Mouse (Mus musculus) cortical plate, adult 2 months (tissue): ENCODE measurements around the gene Map3k5. TPM values are rescaled to one million over a fixed set of nuclear protein-coding genes. Genes with fewer than 3 reads are reported as not detected.
"Not testable (repeated sequence)": the region's sequence is repeated elsewhere in the genome, so short reads cannot be mapped to it uniquely, and the experiment has no call there.

Source experiments
- H3K27ac ChIP-seq: fragments of 200-500 bp; 2 replicates; pipeline ENCODE4 v1.5.1; 2012; ENCODE audit warnings: low read length, control low read depth, inconsistent platforms; ENCODE audit not compliant: insufficient read depth
- H3K4me1 ChIP-seq: fragments of 200-500 bp; 2 replicates; pipeline ENCODE4 v1.6.1; 2011; ENCODE audit warnings: low read length; ENCODE audit not compliant: control insufficient read depth, insufficient read depth
- H3K4me3 ChIP-seq: fragments of 200-500 bp; 2 replicates; pipeline ENCODE4 v1.5.1; 2011; ENCODE audit warnings: mild to moderate bottlenecking, low read length, control low read depth; ENCODE audit not compliant: insufficient read depth
- CTCF ChIP-seq: fragments of 200-500 bp; IDR thresholded peaks from 2 replicates; pipeline ENCODE4 v1.5.1; 2011; ENCODE audit warnings: mild to moderate bottlenecking, control low read depth, low read length; ENCODE audit not compliant: insufficient read depth; ENCODE audit errors: extremely low read depth
- POLR2A ChIP-seq: fragments of 200-500 bp; IDR thresholded peaks from 2 replicates; pipeline ENCODE4 v1.6.1; 2011; ENCODE audit warnings: mild to moderate bottlenecking, low read length, control low read depth; ENCODE audit not compliant: insufficient read depth; ENCODE audit errors: extremely low read depth
- polyA plus RNA-seq: library from polyadenylated mRNA; depleted of rRNA; stranded (reverse); fragments of >200 nt; gene quantifications from 2 replicates; pipeline ENCODE4 v1.2.3, GENCODE M21; 2012

Map3k5 gene
- polyA plus RNA-seq, 1 experiment = 17.2 TPM

DNA sequence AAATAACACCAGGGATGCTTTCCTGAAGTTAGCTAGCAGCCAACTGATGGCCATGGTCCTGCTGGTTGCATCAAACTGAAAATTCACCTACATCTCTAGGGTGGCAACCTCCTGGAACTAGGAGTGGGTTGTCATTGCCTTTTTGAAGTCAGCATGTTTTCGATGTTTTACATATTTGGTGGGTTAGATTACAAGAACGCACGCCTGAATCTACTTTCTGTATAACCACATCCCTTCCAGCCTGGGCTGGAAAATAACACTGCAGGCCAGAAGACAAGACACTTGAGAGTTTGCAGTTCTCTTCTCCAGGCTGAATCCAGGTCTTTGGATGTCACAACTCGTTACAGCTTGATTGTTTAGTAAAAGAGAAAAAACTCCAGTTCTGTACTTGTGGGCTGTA is 28.5 kb downstream of the Map3k5 start:
- no peak for TF ChIP-seq CTCF
- no peak for TF ChIP-seq POLR2A
- Histone ChIP-seq H3K4me1 (peaks cover 1% of the 10 kb centered on the region), H3K27ac (no peak overlapping the region), H3K4me3 (no peak overlapping the region)

DNA sequence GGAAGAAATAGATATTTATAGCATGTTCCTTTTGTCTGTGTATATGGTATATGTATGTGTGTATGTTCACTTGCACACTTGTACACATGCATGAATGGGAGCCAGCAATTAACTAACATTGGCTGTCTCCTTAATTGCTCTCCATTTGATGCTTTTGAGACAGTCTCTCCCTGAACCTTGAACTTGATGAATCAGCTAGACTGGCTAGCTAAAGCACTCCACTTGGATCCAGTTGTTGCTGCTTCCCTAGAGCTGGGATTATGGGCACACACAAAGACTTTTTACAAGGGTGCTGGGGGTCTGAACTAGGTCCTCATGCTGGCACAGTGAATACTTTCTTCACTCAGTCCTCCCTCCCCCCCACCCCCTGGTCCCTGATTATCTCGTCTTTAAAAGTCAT is 28.9 kb downstream of the Map3k5 start:
- Histone ChIP-seq H3K27ac (no peak overlapping the region), H3K4me3 (no peak overlapping the region), H3K4me1 (peaks cover 1% of the 10 kb centered on the region)
- TF ChIP-seq POLR2A = no peak
- TF ChIP-seq CTCF = no peak

GRCm38 (mm10) chr10:19964105-19964504 is 29.8 kb downstream of the Map3k5 start:
- Histone ChIP-seq H3K4me3 (no peak overlapping the region), H3K4me1 (peaks cover 1% of the 10 kb centered on the region), H3K27ac (no peak overlapping the region)
- no peak for TF ChIP-seq POLR2A
- TF ChIP-seq CTCF = no peak

DNA sequence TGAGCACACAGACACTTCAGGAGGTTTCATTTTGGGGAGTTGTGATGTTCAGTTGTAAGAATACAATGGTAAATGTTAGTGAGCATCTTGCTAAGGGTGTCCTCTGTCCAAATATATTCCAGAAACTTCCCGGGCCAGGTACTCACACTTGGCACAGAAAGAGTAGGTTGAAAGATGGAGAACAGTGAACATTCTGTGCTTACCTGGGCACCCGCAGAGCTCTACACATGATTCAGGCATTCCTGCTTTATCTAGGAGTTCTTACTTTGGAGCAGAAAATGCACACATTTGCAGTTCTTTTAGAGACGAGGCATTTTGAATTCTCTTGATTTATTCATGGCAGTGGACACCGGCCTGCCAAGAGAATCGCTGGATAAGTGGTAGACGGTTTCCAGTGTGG is 32.3 kb downstream of the Map3k5 start:
- H3K4me1 ChIP-seq = no peaks in the 10 kb centered on the region; the same call in none of the 2 replicates
- H3K27ac ChIP-seq = no peak overlapping the region
- H3K4me3 ChIP-seq = no peak overlapping the region
- no peak for TF ChIP-seq CTCF
- TF ChIP-seq POLR2A = no peak

GRCm38 (mm10) chr10:19968445-19968844 is 34.2 kb downstream of the Map3k5 start:
- Histone ChIP-seq H3K4me1 (no peaks in the 10 kb centered on the region; the same call in 1 of the 2 replicates), H3K27ac (no peak overlapping the region), H3K4me3 (no peak overlapping the region)
- no peak for TF ChIP-seq CTCF
- no peak for TF ChIP-seq POLR2A

- no peaks in the 10 kb centered on the region for H3K4me1 ChIP-seq
- H3K4me3 ChIP-seq = no peak overlapping the region
- H3K27ac ChIP-seq = no peak overlapping the region
- TF ChIP-seq CTCF (no peak), POLR2A (no peak)
These were observed 35.7 kb downstream of the Map3k5 start for GRCm38 (mm10) chr10:19969831-19970460.

- H3K4me3 ChIP-seq, H3K4me1 ChIP-seq, H3K27ac ChIP-seq: not testable (repeated sequence)
These were observed 37.2 kb downstream of the Map3k5 start for GRCm38 (mm10) chr10:19971491-19971890.

- Histone ChIP-seq H3K27ac (no peak overlapping the region), H3K4me3 (no peak overlapping the region), H3K4me1 (no peaks in the 10 kb centered on the region; the same call in 1 of the 2 replicates)
- no peak for TF ChIP-seq POLR2A
- TF ChIP-seq CTCF = no peak
These were observed 39.2 kb downstream of the Map3k5 start for GRCm38 (mm10) chr10:19973321-19974108.

DNA sequence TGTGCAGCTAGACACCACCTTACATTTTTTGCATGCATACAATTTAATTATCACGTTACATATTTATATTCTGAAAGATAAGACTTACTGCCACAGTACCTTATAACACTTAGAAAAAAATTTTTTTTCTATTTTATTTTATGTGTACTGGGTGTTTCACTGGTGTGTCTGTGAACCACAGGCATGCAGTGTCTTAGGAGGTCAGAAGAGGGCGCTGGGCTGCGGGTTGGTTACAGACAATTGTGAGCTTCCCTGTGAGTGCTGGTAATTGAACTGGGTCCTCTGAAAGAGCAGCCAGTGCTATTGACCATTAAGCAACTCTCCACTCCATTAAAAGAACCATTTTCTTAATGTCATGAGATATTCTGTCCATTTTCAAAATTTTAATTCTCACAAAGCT is 43.3 kb downstream of the Map3k5 start:
- no peak overlapping the region for H3K27ac ChIP-seq
- no peaks in the 10 kb centered on the region; the same call in 1 of the 2 replicates for H3K4me1 ChIP-seq
- no peak for TF ChIP-seq CTCF
- TF ChIP-seq POLR2A = no peak
- H3K4me3 ChIP-seq = no peak overlapping the region

- Histone ChIP-seq H3K4me3 (no peak overlapping the region), H3K4me1 (no peaks in the 10 kb centered on the region; the same call in 1 of the 2 replicates), H3K27ac (no peak overlapping the region)
- no peak for TF ChIP-seq CTCF
- TF ChIP-seq POLR2A = no peak
These were observed 44.5 kb downstream of the Map3k5 start for GRCm38 (mm10) chr10:19978662-19979199.
